Mouse (Mus musculus): ENCODE measurements around the gene Krt76.

The Krt76 gene

GRCm38 (mm10) chr15:101859735-101860170 lies 33.0 kb downstream of the Krt76 start:
- peak in 1 of 2 experiments; percentile 29 for DNase-seq

- DNase-seq = no peak
These were observed 33.9 kb downstream of the Krt76 start for GRCm38 (mm10) chr15:101858673-101859425.

GRCm38 (mm10) chr15:101856696-101857095 lies 36.0 kb downstream of the Krt76 start:
- DNase-seq = no peak

GRCm38 (mm10) chr15:101855732-101856131 lies 37.0 kb downstream of the Krt76 start:
- no peak for DNase-seq

GRCm38 (mm10) chr15:101854294-101854693 lies 38.4 kb downstream of the Krt76 start:
- DNase-seq = no peak

- DNase-seq = no peak
These were observed 40.1 kb downstream of the Krt76 start for GRCm38 (mm10) chr15:101852571-101852970.

- DNase-seq = no peak
These were observed 42.0 kb downstream of the Krt76 start, which contains the start of gene Krt1 for GRCm38 (mm10) chr15:101850694-101851093. Gene Krt1, minus strand, starts transcription at chr15:101850794.

GRCm38 (mm10) chr15:101845971-101846403 lies 46.7 kb downstream of the Krt76 start:
- DNase-seq = peak in 1 of 2 experiments; percentile 21

- no peak for DNase-seq
These were observed 49.5 kb downstream of the Krt76 start for GRCm38 (mm10) chr15:101843192-101843591.

GRCm38 (mm10) chr15:101834784-101835328 lies 57.9 kb downstream of the Krt76 start:
- no peak for DNase-seq
